Mouse (Mus musculus) liver, embryonic 11.5 days (tissue): ENCODE results near the gene Commd1. TPM values are rescaled to one million over a fixed set of nuclear protein-coding genes. Genes with fewer than 3 reads are reported as not detected.

Source experiments
- ATAC-seq: fragments of 200-750 bp; cut with Nextera tagmentation; replicated peaks from 2 replicates; pipeline ENCODE4 v1.8.0; 2017; ENCODE audit warnings: moderate number of reproducible peaks, mild to moderate bottlenecking, moderate TSS enrichment, moderate library complexity; ENCODE audit not compliant: low FRiP score
- DNase-seq: peaks from one replicate; pipeline ENCODE4 v3.0.0-alpha.2; 2017; ENCODE audit warnings: low spot score
- H3K27ac ChIP-seq: fragments of 300-500 bp; sonication (generic); 2 replicates; pipeline ENCODE4 v1.5.1; 2014; ENCODE audit warnings: mild to moderate bottlenecking, low read depth, low read length, control low read depth
- H3K27me3 ChIP-seq: fragments of 300-500 bp; sonication (generic); replicated peaks from 2 replicates; pipeline ENCODE4 v1.6.1; 2014; ENCODE audit warnings: low read length, mixed read lengths; ENCODE audit not compliant: control insufficient read depth, insufficient read depth
- H3K36me3 ChIP-seq: fragments of 300-500 bp; sonication (generic); 2 replicates; pipeline ENCODE4 v1.6.1; 2014; ENCODE audit warnings: mild to moderate bottlenecking, low read length, moderate library complexity, mixed read lengths; ENCODE audit not compliant: control insufficient read depth, insufficient read depth
- H3K4me1 ChIP-seq: fragments of 300-500 bp; sonication (generic); replicated peaks from 2 replicates; pipeline ENCODE4 v1.6.1; 2014; ENCODE audit warnings: low read length, mixed read lengths; ENCODE audit not compliant: control insufficient read depth, insufficient read depth
- H3K4me2 ChIP-seq: fragments of 300-500 bp; sonication (generic); 2 replicates; pipeline ENCODE4 v1.6.1; 2014; ENCODE audit warnings: mild to moderate bottlenecking, control low read depth, moderate library complexity
- H3K4me3 ChIP-seq: fragments of 300-500 bp; sonication (generic); 2 replicates; pipeline ENCODE4 v1.5.1; 2014; ENCODE audit warnings: low read depth, low read length, control low read depth
- H3K9ac ChIP-seq: fragments of 300-500 bp; sonication (generic); 2 replicates; pipeline ENCODE4 v1.6.1; 2014; ENCODE audit warnings: low read depth, low read length, control low read depth
- H3K9me3 ChIP-seq: fragments of 300-500 bp; sonication (generic); 2 replicates; pipeline ENCODE4 v1.6.1; 2016; ENCODE audit warnings: low read length, inconsistent platforms, mixed read lengths; ENCODE audit not compliant: control insufficient read depth
- WGBS: fragments of 180-500 bp; shearing (Covaris S2); extraction: QIAGEN DNeasy Blood & Tissue Kit; methylation state at CpG from one replicate; pipeline ENCODE4 v1.1.7; 2014; 5-methylcytosine and 5-hydroxymethylcytosine counted together
- polyA plus RNA-seq: library from polyadenylated mRNA; unstranded; fragments of >200 nt; fragmentation: Nextera tagmentation; extraction: Ambion mirVana; gene quantifications from 2 replicates; pipeline ENCODE4 v1.2.1, GENCODE M21; 2014

Gene Commd1
- polyA plus RNA-seq, 1 experiment from 2014 or later, result 333 TPM

- H3K4me2 ChIP-seq, result no peak overlapping the region
- no peaks in the 10 kb centered on the region for H3K9me3 ChIP-seq
- DNase-seq (no peak), ATAC-seq (no peak)
- no peak overlapping the region for H3K9ac ChIP-seq
- H3K36me3 ChIP-seq, result no peaks in the 10 kb centered on the region
- no peaks in the 10 kb centered on the region for H3K27me3 ChIP-seq
- H3K27ac ChIP-seq, result no peak overlapping the region
- no peak overlapping the region for H3K4me3 ChIP-seq
- H3K4me1 ChIP-seq, result peaks cover 26% of the 10 kb centered on the region
- 81% methylated on average over 2 of the region's 2 CpGs for WGBS
Measured at GRCm38 (mm10) chr11:22931320-22931905, 50.8 kb downstream of the Commd1 start.

- WGBS, result 56% methylated on average over 2 of the region's 2 CpGs
- no peak for ATAC-seq
- no peak for DNase-seq
- Histone ChIP-seq H3K27me3 (no peaks in the 10 kb centered on the region), H3K9ac (no peak overlapping the region), H3K36me3 (no peaks in the 10 kb centered on the region), H3K4me3 (no peak overlapping the region), H3K27ac (no peak overlapping the region), H3K9me3 (no peaks in the 10 kb centered on the region), H3K4me1 (peaks cover 26% of the 10 kb centered on the region), H3K4me2 (no peak overlapping the region)
Measured at GRCm38 (mm10) chr11:22930129-22930528, 52.1 kb downstream of the Commd1 start.

- no peak for DNase-seq
- Histone ChIP-seq H3K27ac (no peak overlapping the region), H3K36me3 (no peaks in the 10 kb centered on the region), H3K27me3 (no peaks in the 10 kb centered on the region), H3K4me2 (no peak overlapping the region), H3K4me1 (peaks cover 26% of the 10 kb centered on the region), H3K4me3 (no peak overlapping the region), H3K9ac (no peak overlapping the region), H3K9me3 (no peaks in the 10 kb centered on the region)
- no peak for ATAC-seq
- WGBS, result 50% methylated on average over 8 of the region's 8 CpGs
Measured at GRCm38 (mm10) chr11:22928586-22929169, 53.5 kb downstream of the Commd1 start.

GRCm38 (mm10) chr11:22923606-22924005 is 58.6 kb downstream of the Commd1 start:
- no peaks in the 10 kb centered on the region for H3K9me3 ChIP-seq
- DNase-seq (no peak), ATAC-seq (no peak)
- peaks cover 2% of the 10 kb centered on the region for H3K4me1 ChIP-seq
- no peak overlapping the region for H3K4me3 ChIP-seq
- 89% methylated on average over 2 of the region's 2 CpGs for WGBS
- no peak overlapping the region for H3K27ac ChIP-seq
- no peaks in the 10 kb centered on the region for H3K27me3 ChIP-seq
- no peak overlapping the region for H3K4me2 ChIP-seq
- H3K9ac ChIP-seq, result no peak overlapping the region
- no peaks in the 10 kb centered on the region for H3K36me3 ChIP-seq

- WGBS, result 68% methylated on average over 2 of the region's 2 CpGs
- Histone ChIP-seq H3K27me3 (no peaks in the 10 kb centered on the region), H3K36me3 (no peaks in the 10 kb centered on the region), H3K9me3 (no peaks in the 10 kb centered on the region), H3K9ac (no peak overlapping the region), H3K27ac (no peak overlapping the region), H3K4me3 (no peak overlapping the region), H3K4me2 (no peak overlapping the region), H3K4me1 (peaks cover 4% of the 10 kb centered on the region; the same call in 1 of the 2 replicates)
- DNase-seq, result no peak
- ATAC-seq, result no peak
Measured at GRCm38 (mm10) chr11:22922546-22922945, 59.6 kb downstream of the Commd1 start.

- H3K9me3 ChIP-seq, result no peaks in the 10 kb centered on the region
- no peaks in the 10 kb centered on the region for H3K27me3 ChIP-seq
- no peak for DNase-seq
- H3K4me1 ChIP-seq, result peaks cover 6% of the 10 kb centered on the region
- WGBS, result 52% methylated on average over 2 of the region's 2 CpGs
- no peaks in the 10 kb centered on the region for H3K36me3 ChIP-seq
- H3K27ac ChIP-seq, result no peak overlapping the region
- H3K4me3 ChIP-seq, result no peak overlapping the region
- H3K9ac ChIP-seq, result no peak overlapping the region
- ATAC-seq, result no peak
- H3K4me2 ChIP-seq, result no peak overlapping the region
Measured at GRCm38 (mm10) chr11:22919336-22919735, 62.8 kb downstream of the Commd1 start.

- Histone ChIP-seq H3K4me1 (peaks cover 12% of the 10 kb centered on the region), H3K27me3 (no peaks in the 10 kb centered on the region), H3K9me3 (no peaks in the 10 kb centered on the region), H3K9ac (no peak overlapping the region), H3K4me2 (no peak overlapping the region), H3K36me3 (no peaks in the 10 kb centered on the region), H3K27ac (no peak overlapping the region), H3K4me3 (no peak overlapping the region)
- WGBS, result 87% methylated on average over 7 of the region's 7 CpGs
- ATAC-seq (no peak), DNase-seq (no peak)
Measured at GRCm38 (mm10) chr11:22917786-22918185, 64.4 kb downstream of the Commd1 start.

- DNase-seq (no peak), ATAC-seq (peak; percentile 90)
- 52% methylated on average over 4 of the region's 4 CpGs for WGBS
Measured at GRCm38 (mm10) chr11:22913744-22914143, 68.4 kb downstream of the Commd1 start.

GRCm38 (mm10) chr11:22911831-22912230 is 70.4 kb downstream of the Commd1 start:
- peaks cover 13% of the 10 kb centered on the region for H3K4me1 ChIP-seq
- no peak for ATAC-seq
- no peaks in the 10 kb centered on the region for H3K9me3 ChIP-seq
- H3K27ac ChIP-seq, result no peak overlapping the region
- WGBS, result 76% methylated on average over 7 of the region's 7 CpGs
- H3K9ac ChIP-seq, result no peak overlapping the region
- no peak overlapping the region for H3K4me2 ChIP-seq
- H3K36me3 ChIP-seq, result no peaks in the 10 kb centered on the region
- no peak overlapping the region for H3K4me3 ChIP-seq
- no peak for DNase-seq
- H3K27me3 ChIP-seq, result no peaks in the 10 kb centered on the region

More at GRCm38 (mm10) chr11:22913744-22914143, 68.4 kb downstream of the Commd1 start:
- Histone ChIP-seq H3K27me3 (no peaks in the 10 kb centered on the region), H3K4me2 (no peak overlapping the region), H3K27ac (no peak overlapping the region), H3K9ac (no peak overlapping the region), H3K36me3 (no peaks in the 10 kb centered on the region), H3K9me3 (no peaks in the 10 kb centered on the region), H3K4me1 (peaks cover 16% of the 10 kb centered on the region), H3K4me3 (no peak overlapping the region)
